In genomic region chr4:114504227-114505041, GRCm38 (mm10) we compare ENCODE assay signal across 13 mouse cellular contexts.
DNase-seq lines count a peak whose midpoint lies in the region; ATAC-seq and TF ChIP-seq lines count a peak whose summit lies in the region.
"Had no signal": no experiment of that assay in that cellular context is flagged by ENCODE, and none has a peak within 500 bp of the region (broad histone marks: within the 10 kb centered on the region; RNA-seq: fewer than 3 reads in every experiment).

No protein-coding gene starts in this region.

- no peak overlapping the region for H3K4me3 ChIP-seq in heart, postnatal 0 days (ENCODE audit: low read depth, low read length)
- H3K4me3 ChIP-seq in neural tube, embryonic 15.5 days (replicated peaks): no peak overlapping the region
- H3K4me3 ChIP-seq: liver, embryonic 13.5 days; megakaryocyte, embryonic 14.5 days had no signal

- no peaks in the 10 kb centered on the region for H3K27me3 ChIP-seq in heart, postnatal 0 days (ENCODE audit: control insufficient read depth, insufficient read depth, low read length)
- no peaks in the 10 kb centered on the region for H3K27me3 ChIP-seq in neural tube, embryonic 15.5 days (replicated peaks)
- H3K27me3 ChIP-seq: liver, embryonic 13.5 days; megakaryocyte, embryonic 14.5 days had no signal

- TF ChIP-seq EP300 in heart, postnatal 0 days (IDR thresholded peaks at IDR 0.05; ENCODE audit: low read depth): no peak

- H3K9me3 ChIP-seq in heart, postnatal 0 days (replicated peaks; ENCODE audit: control insufficient read depth, low read length): no peaks in the 10 kb centered on the region
- no peaks in the 10 kb centered on the region for H3K9me3 ChIP-seq in neural tube, embryonic 15.5 days (replicated peaks)
- H3K9me3 ChIP-seq: liver, embryonic 13.5 days; megakaryocyte, embryonic 14.5 days had no signal

- 60% methylated on average over 11 of the region's 11 CpGs for WGBS in heart, postnatal 0 days
- WGBS in neural tube, embryonic 15.5 days: 56% methylated on average over 11 of the region's 11 CpGs

- no peaks in the 10 kb centered on the region for H3K36me3 ChIP-seq in heart, postnatal 0 days (replicated peaks; ENCODE audit: control insufficient read depth, insufficient read depth, low read length)
- H3K36me3 ChIP-seq in neural tube, embryonic 15.5 days: no peaks in the 10 kb centered on the region
- H3K36me3 ChIP-seq: liver, embryonic 13.5 days had no signal

- peaks cover 39% of the 10 kb centered on the region for H3K4me1 ChIP-seq in heart, postnatal 0 days (ENCODE audit: control insufficient read depth, insufficient read depth)
- peaks cover 7% of the 10 kb centered on the region for H3K4me1 ChIP-seq in neural tube, embryonic 15.5 days
- H3K4me1 ChIP-seq: liver, embryonic 13.5 days; megakaryocyte, embryonic 14.5 days had no signal

- 0 out of 2 replicates have a peak overlapping the region, but pooled peaks have one; percentile 15 for H3K9ac ChIP-seq in heart, postnatal 0 days (replicated peaks; ENCODE audit: low read depth, low read length)
- no peak overlapping the region for H3K9ac ChIP-seq in neural tube, embryonic 15.5 days (replicated peaks)
- H3K9ac ChIP-seq: liver, embryonic 13.5 days had no signal

- no peak overlapping the region for H3K4me2 ChIP-seq in heart, postnatal 0 days (ENCODE audit: low read depth, low read length)
- no peak overlapping the region for H3K4me2 ChIP-seq in neural tube, embryonic 15.5 days
- H3K4me2 ChIP-seq: liver, embryonic 13.5 days had no signal

- no peak for TF ChIP-seq CTCF in heart, postnatal 0 days (IDR thresholded peaks at IDR 0.05; ENCODE audit: low read depth)

- ATAC-seq in heart, postnatal 0 days (ENCODE audit: insufficient read depth, low read depth): no peak
- peak; percentile 63 for ATAC-seq in neural tube, embryonic 15.5 days (ENCODE audit: low FRiP score)

- no peak for DNase-seq in heart, postnatal 0 days (ENCODE audit: low spot score)
- no peak for DNase-seq in heart, adult 8-10 months (ENCODE audit: low spot score)
- peak; percentile 4 for DNase-seq in right cerebral cortex, postnatal 25 days
- no peak for DNase-seq in right cerebral cortex, postnatal 4 days
- peak; percentile 35 to 41 for DNase-seq in kidney, adult 8-10 months
- no peak for DNase-seq in B cell, adult 2 months
- no peak for DNase-seq in thymus, postnatal 4 days
- DNase-seq: gastrocnemius, postnatal 36 days; heart, postnatal 4 days; layer of hippocampus, adult 9-11 months; liver, embryonic 13.5 days had no signal

- H3K27ac ChIP-seq in heart, postnatal 0 days (ENCODE audit: low read depth): 0 out of 2 replicates have a peak overlapping the region, but pooled peaks have one; percentile 43
- no peak overlapping the region for H3K27ac ChIP-seq in neural tube, embryonic 15.5 days (replicated peaks)
- H3K27ac ChIP-seq: liver, embryonic 13.5 days had no signal

Comparison
In these comparisons a context has a peak if more than half of its experiments do, and no peak if none do; other contexts are left out.
1. DNase-seq: peak in right cerebral cortex, postnatal 25 days (single experiment) and kidney, adult 8-10 months (2 of 2); none in heart, postnatal 0 days (single experiment), heart, adult 8-10 months (single experiment), right cerebral cortex, postnatal 4 days (single experiment), B cell, adult 2 months (0 of 2) and thymus, postnatal 4 days (single experiment).